Mouse (Mus musculus) C2C12 (cell line): ENCODE measurements at regions not wholly inside any gene's neighbourhood (a gene's known extent, or its start where the extent isn't known, plus 50 kb on each side); places are given as distances from the start of the nearest gene placed in this dataset.

Experiments
- CEBPB ChIP-seq: IDR thresholded peaks from one replicate; pipeline ENCODE4 v1.6.1; 2011; ENCODE audit warnings: low read depth, mild to moderate bottlenecking, control low read depth, moderate library complexity
- CTCF ChIP-seq: IDR thresholded peaks from one replicate; pipeline ENCODE4 v1.5.1; 2011; ENCODE audit not compliant: control insufficient read depth, insufficient read depth, insufficient read length
- FOSL1 ChIP-seq: IDR thresholded peaks from one replicate; pipeline ENCODE4 v1.8.0; 2011; ENCODE audit warnings: mild to moderate bottlenecking, low read length; ENCODE audit not compliant: poor library complexity, insufficient read depth, severe bottlenecking
- MAX ChIP-seq: IDR thresholded peaks from one replicate; pipeline ENCODE4 v1.6.1; 2011; ENCODE audit warnings: mild to moderate bottlenecking, control low read depth
- MYOG ChIP-seq: IDR thresholded peaks from one replicate; pipeline ENCODE4 v1.6.1; 2011; ENCODE audit not compliant: control insufficient read depth, insufficient read length; ENCODE audit errors: extremely low read depth
- USF1 ChIP-seq: IDR thresholded peaks from one replicate; pipeline ENCODE4 v1.6.1; 2011; ENCODE audit warnings: low read depth, mild to moderate bottlenecking, control low read depth, moderate library complexity

GRCm38 (mm10) chr1:128810094-128810493 lies 218.0 kb upstream of the Cxcr4 start:
- no peak for TF ChIP-seq MYOG
- no peak for TF ChIP-seq CTCF
- TF ChIP-seq FOSL1 = no peak
- TF ChIP-seq MAX = no peak
- no peak for TF ChIP-seq USF1
- TF ChIP-seq CEBPB = no peak
